Mouse (Mus musculus) cerebellum, adult 18-20 months (tissue): ENCODE results near the gene Btbd35f5.
"Not testable (repeated sequence)": the region's sequence is repeated elsewhere in the genome, so short reads cannot be mapped to it uniquely, and the experiment has no call there.

ENCODE experiments used
- DNase-seq, 2 experiments: peaks; one replicate each; pipeline ENCODE4 v3.0.0; 2021

Btbd35f5 gene

DNA sequence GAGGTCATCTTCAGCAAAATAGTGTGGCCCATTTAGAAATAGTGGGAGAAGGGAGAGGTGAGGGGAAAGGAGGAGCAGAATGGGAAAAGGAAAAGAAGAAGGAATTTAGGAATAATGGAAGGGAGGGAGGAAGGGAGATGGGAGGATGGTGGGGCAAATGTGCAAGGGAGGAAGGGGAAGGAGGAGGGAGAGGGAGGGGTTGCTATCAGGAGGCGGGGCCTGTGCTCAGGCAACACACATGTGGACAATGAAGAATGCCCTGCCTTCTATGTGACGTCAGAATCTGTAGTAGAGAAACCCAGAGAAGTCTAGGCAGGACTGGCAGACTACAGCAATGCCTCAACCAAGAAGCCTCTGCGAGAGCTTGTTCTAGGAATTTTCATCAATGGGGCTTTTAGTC, at the start of gene Btbd35f5:
Gene Btbd35f5, plus strand, starts transcription at position 301 of the 400 bp plus-strand sequence.
- not testable (repeated sequence) for DNase-seq

DNA sequence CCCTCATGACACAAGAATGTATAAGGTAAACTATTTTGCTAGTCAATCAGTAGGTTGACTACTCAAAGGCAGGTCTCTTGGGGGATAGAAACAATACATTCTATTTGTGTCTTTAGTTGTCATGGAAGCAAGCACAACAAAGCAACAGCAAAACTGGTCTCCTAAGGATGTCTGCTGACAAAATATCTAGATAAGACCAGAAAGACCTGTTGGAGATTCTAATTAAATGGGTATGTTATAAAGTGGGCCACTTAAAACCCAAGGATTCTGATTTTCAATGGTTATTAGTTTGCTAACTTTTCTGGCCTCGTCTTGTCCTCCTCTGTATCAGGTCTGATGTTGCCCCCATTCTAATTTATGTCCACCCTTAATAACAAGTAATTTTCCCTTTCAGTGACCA, 32.2 kb upstream of the Btbd35f5 start, which contains the start of gene Gm21789:
Gene Gm21789, plus strand, starts transcription at position 301 of the 400 bp plus-strand sequence.
- not testable (repeated sequence) for DNase-seq
